Mouse (Mus musculus): ENCODE results near the gene Gm49425. TPM values are rescaled to one million over a fixed set of nuclear protein-coding genes. Genes with fewer than 3 reads are reported as not detected.

Gm49425 gene
- not detected in 2 replicates for polyA plus RNA-seq (2015; fragmentation: Nextera tagmentation; extraction: Ambion mirVana)

GRCm38 (mm10) chr15:101517161-101517560 lies at the start of gene Gm49425:
Gene Gm49425 (minus strand): TSS chr15:101517261.

GRCm38 (mm10) chr15:101562850-101563249 lies 45.8 kb upstream of the Gm49425 start, which contains the start of gene Krt90:
Gene Krt90 (minus strand): TSS chr15:101562950.

DNA sequence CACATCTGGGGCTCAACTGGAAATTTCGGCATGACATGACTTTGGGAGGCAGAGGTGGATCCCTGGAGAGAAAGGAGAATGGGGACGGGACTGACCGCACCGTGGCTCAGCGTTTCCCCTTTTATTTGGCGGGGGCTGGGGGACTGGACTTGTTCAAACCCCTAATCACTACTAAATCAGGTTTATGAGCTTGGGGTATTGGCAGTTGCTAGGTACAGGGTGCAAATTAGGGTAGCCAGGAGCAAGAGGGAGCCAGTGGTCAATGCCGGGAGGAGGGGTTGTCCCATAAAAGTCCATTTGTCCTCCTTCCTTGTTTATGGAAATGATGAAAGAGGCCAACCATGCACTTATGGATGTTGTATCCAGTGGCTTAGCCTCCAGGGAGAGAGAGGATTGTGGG lies 33.5 kb upstream of the Gm49425 start, which contains the start of gene Krt82:
Gene Krt82 (minus strand): TSS at position 101 of the 400 bp plus-strand sequence.

GRCm38 (mm10) chr15:101532720-101533119 lies 15.7 kb upstream of the Gm49425 start, which contains the start of gene Krt84:
Gene Krt84 (minus strand): TSS chr15:101532820.

DNA sequence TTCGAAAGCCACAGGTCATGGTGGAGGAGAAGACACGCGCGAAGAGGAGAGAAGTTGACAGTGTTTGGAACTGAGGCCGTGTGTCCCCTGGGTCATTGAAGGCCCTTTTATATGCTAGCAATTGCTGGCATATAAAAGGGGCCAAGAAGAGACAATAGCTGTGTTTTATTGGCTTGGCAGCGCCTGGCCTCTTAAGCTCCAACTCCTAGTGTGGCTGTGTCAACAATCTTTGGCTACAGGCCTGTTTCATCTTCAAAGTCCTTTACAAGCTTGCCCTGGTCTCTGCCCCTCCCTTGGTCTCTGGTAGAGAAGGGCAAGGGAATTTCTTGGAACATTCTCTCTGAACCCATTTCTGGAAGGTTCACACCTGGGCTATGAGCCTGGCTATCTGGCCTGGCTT lies 25.6 kb downstream of the Gm49425 start, which contains the start of gene Krt83:
Gene Krt83 (minus strand): TSS at position 82 of the 400 bp plus-strand sequence.

GRCm38 (mm10) chr15:101472952-101473528 lies 44.0 kb downstream of the Gm49425 start, which contains the start of gene Krt86:
Gene Krt86 (plus strand): TSS chr15:101473478.

Small RNA genes lying within 50 kb of the gene (microRNA-seq; reads per million reads assigned to microRNA genes)
- not detected for gene Gm44393

Other genes with a start within 250 kb of the Gm49425 start
- gene Atg101, start 233.0 kb downstream of the Gm49425 start, polyA plus RNA-seq (2015; fragmentation: Nextera tagmentation; extraction: Ambion mirVana), result 40.7 and 49.5 TPM in 2 replicates
- gene 6030408B16Rik, start 224.0 kb downstream of the Gm49425 start, polyA plus RNA-seq (2015; fragmentation: Nextera tagmentation; extraction: Ambion mirVana), result 5.5 and 11.7 TPM in 2 replicates
- gene Krt80, start 147.1 kb downstream of the Gm49425 start, polyA plus RNA-seq (2015; fragmentation: Nextera tagmentation; extraction: Ambion mirVana), result 4.7 and 4.8 TPM in 2 replicates
- 659 and 724 TPM in 2 replicates for gene Krt7, start 106.2 kb downstream of the Gm49425 start, polyA plus RNA-seq (2015; fragmentation: Nextera tagmentation; extraction: Ambion mirVana)
- gene Krt87, start 78.5 kb downstream of the Gm49425 start, polyA plus RNA-seq (2015; fragmentation: Nextera tagmentation; extraction: Ambion mirVana), result 0.05 and 0.11 TPM in 2 replicates
- gene Krt88, start 69.5 kb downstream of the Gm49425 start, polyA plus RNA-seq (2015; fragmentation: Nextera tagmentation; extraction: Ambion mirVana), result not detected in 2 replicates
- not detected in 2 replicates for gene Krt81, start 53.5 kb downstream of the Gm49425 start, polyA plus RNA-seq (2015; fragmentation: Nextera tagmentation; extraction: Ambion mirVana)
- gene Krt86, start 43.8 kb downstream of the Gm49425 start, polyA plus RNA-seq (2015; fragmentation: Nextera tagmentation; extraction: Ambion mirVana), result not detected in 2 replicates
- 0.51 TPM in 1 of 2 replicates, not detected in the other for gene Krt83, start 25.7 kb downstream of the Gm49425 start, polyA plus RNA-seq (2015; fragmentation: Nextera tagmentation; extraction: Ambion mirVana)
- gene Krt84, start 15.6 kb upstream of the Gm49425 start, polyA plus RNA-seq (2015; fragmentation: Nextera tagmentation; extraction: Ambion mirVana), result 0.06 TPM in 1 of 2 replicates, not detected in the other
- not detected in 2 replicates for gene Krt82, start 33.4 kb upstream of the Gm49425 start, polyA plus RNA-seq (2015; fragmentation: Nextera tagmentation; extraction: Ambion mirVana)
- 0.43 and 1.2 TPM in 2 replicates for gene Krt90, start 45.7 kb upstream of the Gm49425 start, polyA plus RNA-seq (2015; fragmentation: Nextera tagmentation; extraction: Ambion mirVana)
- gene Krt75, start 56.6 kb upstream of the Gm49425 start, polyA plus RNA-seq (2015; fragmentation: Nextera tagmentation; extraction: Ambion mirVana), result 0.04 and 0.13 TPM in 2 replicates
- gene Gm5414, start 110.9 kb upstream of the Gm49425 start, polyA plus RNA-seq (2015; fragmentation: Nextera tagmentation; extraction: Ambion mirVana), result not detected in 2 replicates
- not detected in 2 replicates for gene Gm5478, start 130.1 kb upstream of the Gm49425 start, polyA plus RNA-seq (2015; fragmentation: Nextera tagmentation; extraction: Ambion mirVana)
- gene Krt6b, start 163.0 kb upstream of the Gm49425 start, polyA plus RNA-seq (2015; fragmentation: Nextera tagmentation; extraction: Ambion mirVana), result 0.21 TPM in 1 of 2 replicates, not detected in the other
- gene Krt6a, start 177.0 kb upstream of the Gm49425 start, polyA plus RNA-seq (2015; fragmentation: Nextera tagmentation; extraction: Ambion mirVana), result 2.0 and 4.7 TPM in 2 replicates
- 247 and 260 TPM in 2 replicates for gene Krt5, start 195.6 kb upstream of the Gm49425 start, polyA plus RNA-seq (2015; fragmentation: Nextera tagmentation; extraction: Ambion mirVana)
- gene Krt71, start 225.8 kb upstream of the Gm49425 start, polyA plus RNA-seq (2015; fragmentation: Nextera tagmentation; extraction: Ambion mirVana), result not detected in 2 replicates